In the genomic region with DNA sequence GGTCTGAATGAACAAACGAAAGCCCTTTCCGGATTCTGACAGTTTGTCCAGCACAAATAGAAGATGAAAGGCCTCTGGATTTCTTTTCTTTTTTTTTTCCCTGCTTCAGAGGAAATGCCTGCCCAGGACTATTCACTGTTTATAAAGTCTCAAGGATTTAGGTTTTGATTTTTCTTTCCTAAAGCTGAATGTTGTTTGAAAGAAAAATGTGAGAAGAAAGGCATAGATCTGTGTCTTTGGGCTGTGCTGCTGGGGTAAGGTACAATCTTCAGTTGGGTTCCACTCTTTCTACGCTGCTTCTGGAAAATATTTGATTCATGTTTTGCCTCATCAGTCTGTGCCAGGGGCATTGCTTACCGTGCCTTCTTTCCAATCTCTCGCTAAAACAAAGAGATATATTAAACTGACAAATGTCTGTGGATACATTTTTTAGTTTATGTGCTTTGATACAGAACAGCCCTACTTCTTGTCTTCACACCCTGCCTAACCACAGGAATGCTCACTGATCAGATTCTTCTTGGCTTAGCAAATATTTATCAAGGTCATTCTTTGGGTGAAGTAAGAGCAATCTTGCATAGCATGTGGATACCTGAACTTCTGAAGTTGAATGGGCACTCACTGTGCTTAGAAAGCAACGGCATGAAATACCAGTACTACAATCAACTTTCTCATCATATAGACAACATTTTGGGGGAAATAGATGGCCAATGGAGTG, we compare ENCODE assay signal across 19 mouse cellular contexts.
DNase-seq lines count a peak whose midpoint lies in the region; ATAC-seq and TF ChIP-seq lines count a peak whose summit lies in the region.
"Had no signal": no experiment of that assay in that cellular context is flagged by ENCODE, and none has a peak within 500 bp of the region (broad histone marks: within the 10 kb centered on the region; RNA-seq: fewer than 3 reads in every experiment).

No protein-coding gene starts in this region.

- H3K9ac ChIP-seq in heart, embryonic 15.5 days: no peak overlapping the region
- no peak overlapping the region for H3K9ac ChIP-seq in lung, postnatal 0 days (replicated peaks; ENCODE audit: low read depth)
- H3K9ac ChIP-seq: embryonic facial prominence, embryonic 13.5 days; hindbrain, embryonic 15.5 days; limb, embryonic 15.5 days had no signal

- no peak for ATAC-seq in heart, embryonic 15.5 days (replicated peaks; ENCODE audit: insufficient number of reproducible peaks, insufficient read depth, low FRiP score, low read depth)
- ATAC-seq in Patski: peak; percentile 82
- peak; percentile 92 for ATAC-seq in lung, postnatal 0 days
- ATAC-seq: intestine, postnatal 0 days; midbrain, embryonic 16.5 days had no signal

- H3K4me3 ChIP-seq in heart, embryonic 15.5 days: no peak overlapping the region
- no peak overlapping the region for H3K4me3 ChIP-seq in lung, adult 2 months (replicated peaks; ENCODE audit: extremely low read depth, low read depth, low read length)
- no peak overlapping the region for H3K4me3 ChIP-seq in lung, postnatal 0 days (ENCODE audit: low read depth, low read length)
- H3K4me3 ChIP-seq: embryonic facial prominence, embryonic 13.5 days; hindbrain, embryonic 15.5 days; limb, embryonic 15.5 days had no signal

- in situ Hi-C loops in Patski (cut with MboI; ENCODE audit: low pct_unique_long_range_greater_than_20kb): no loop called here

- H3K27me3 ChIP-seq in heart, embryonic 15.5 days: no peaks in the 10 kb centered on the region
- H3K27me3 ChIP-seq in Patski: no peaks in the 10 kb centered on the region
- H3K27me3 ChIP-seq in lung, postnatal 0 days (replicated peaks; ENCODE audit: insufficient read depth, low read length): no peaks in the 10 kb centered on the region
- H3K27me3 ChIP-seq: embryonic facial prominence, embryonic 13.5 days; hindbrain, embryonic 15.5 days; limb, embryonic 15.5 days had no signal

- 57% methylated on average over 6 of the region's 6 CpGs for WGBS in heart, embryonic 15.5 days
- WGBS in lung, adult 2 months: 28% methylated on average over 6 of the region's 6 CpGs
- WGBS in lung, postnatal 0 days: 24% methylated on average over 6 of the region's 6 CpGs

- DNase-seq in heart, adult 11 months: no peak
- peak; percentile 10 for DNase-seq in lung, adult 2 months
- no peak for DNase-seq in lung, postnatal 14 days
- DNase-seq in Patski (ENCODE audit: low read depth, low spot score): no peak
- DNase-seq in lung, postnatal 0 days (ENCODE audit: low spot score): peak; percentile 76
- DNase-seq in embryo, embryonic 10 days (ENCODE audit: low spot score): no peak
- DNase-seq in cerebellum, postnatal 36 days: no peak
- DNase-seq: adrenal gland, postnatal 36 days; cerebellum, adult 8-10 months; gastrocnemius, postnatal 10 days; kidney, postnatal 4 days; right cerebral cortex, adult 18-20 months; thymus, postnatal 14 days had no signal

- TF ChIP-seq CTCF in lung, adult 2 months (IDR thresholded peaks at IDR 0.05; ENCODE audit: insufficient read depth, low read length): no peak
- TF ChIP-seq CTCF in Patski (IDR thresholded peaks at IDR 0.05): no peak
- TF ChIP-seq CTCF in lung, postnatal 0 days (IDR thresholded peaks at IDR 0.05): no peak

- H3K4me1 ChIP-seq in heart, embryonic 15.5 days (replicated peaks): peaks cover 17% of the 10 kb centered on the region
- H3K4me1 ChIP-seq in lung, adult 2 months (ENCODE audit: control insufficient read depth, insufficient read depth, low read length): peaks cover 8% of the 10 kb centered on the region
- H3K4me1 ChIP-seq in lung, postnatal 0 days (ENCODE audit: insufficient read depth, low read depth, low read length): peaks cover 4% of the 10 kb centered on the region; the same call in 1 of the 2 replicates
- H3K4me1 ChIP-seq: hindbrain, embryonic 15.5 days; limb, embryonic 15.5 days had no signal

- CTCF ChIA-PET in Patski (lab: Charles Lee): interaction anchor here (0.8 to 12.2 kb wide), 6 partner anchors 10 to 203 kb away, joined by 3 to 210 read pairs (median 5); partner anchors contain the start of genes Fam198b and Tmem144

- no peaks in the 10 kb centered on the region for H3K9me3 ChIP-seq in heart, embryonic 15.5 days (replicated peaks)
- H3K9me3 ChIP-seq in lung, postnatal 0 days (ENCODE audit: low read length): no peaks in the 10 kb centered on the region
- H3K9me3 ChIP-seq: embryonic facial prominence, embryonic 13.5 days; hindbrain, embryonic 15.5 days; limb, embryonic 15.5 days had no signal

- no peaks in the 10 kb centered on the region for H3K36me3 ChIP-seq in heart, embryonic 15.5 days
- H3K36me3 ChIP-seq in lung, postnatal 0 days (ENCODE audit: insufficient read depth, low read length): no peaks in the 10 kb centered on the region
- H3K36me3 ChIP-seq: embryonic facial prominence, embryonic 13.5 days; hindbrain, embryonic 15.5 days; limb, embryonic 15.5 days had no signal

- TF ChIP-seq POLR2A in lung, adult 2 months (IDR thresholded peaks at IDR 0.05; ENCODE audit: borderline replicate concordance, extremely low read depth, low read depth, low read length): no peak

- peak overlapping the region; percentile 29 for H3K27ac ChIP-seq in heart, embryonic 15.5 days
- H3K27ac ChIP-seq in lung, postnatal 0 days (ENCODE audit: low read length): peak overlapping the region; percentile 16
- H3K27ac ChIP-seq: embryonic facial prominence, embryonic 13.5 days; hindbrain, embryonic 15.5 days; limb, embryonic 15.5 days had no signal

- peak; percentile 98 for TF ChIP-seq EP300 in lung, postnatal 0 days (IDR thresholded peaks at IDR 0.05)

- POLR2A ChIA-PET in Patski (lab: Charles Lee): interaction anchor here (0.6 to 1.2 kb wide), 2 partner anchors 32 to 79 kb away, joined by 3 read pairs; no protein-coding TSS in a partner anchor

- no peak overlapping the region for H3K4me2 ChIP-seq in heart, embryonic 15.5 days
- peak overlapping the region; percentile 31 for H3K4me2 ChIP-seq in lung, postnatal 0 days (replicated peaks; ENCODE audit: low read depth, low read length)
- H3K4me2 ChIP-seq: embryonic facial prominence, embryonic 13.5 days; hindbrain, embryonic 15.5 days; limb, embryonic 15.5 days had no signal

Comparison
In these comparisons a context has a peak if more than half of its experiments do, and no peak if none do; other contexts are left out.
1. DNase-seq: peak in lung, adult 2 months (single experiment) and lung, postnatal 0 days (single experiment); none in heart, adult 11 months (single experiment), lung, postnatal 14 days (single experiment), Patski (single experiment), embryo, embryonic 10 days (single experiment) and cerebellum, postnatal 36 days (0 of 2).